Mouse (Mus musculus) heart, postnatal 0 days (tissue): Measurements from ENCODE around the gene Celf2. TPM values are rescaled to one million over a fixed set of nuclear protein-coding genes. Genes with fewer than 3 reads are reported as not detected.
A peak's percentile ranks its signal among the peaks of the same experiment; 100 is the strongest.

ENCODE experiments used
- ATAC-seq: fragments of 200-750 bp; cut with Nextera tagmentation; 2 replicates; pipeline ENCODE4 v1.8.0; 2017; ENCODE audit warnings: low read depth, moderate number of reproducible peaks, moderate library complexity; ENCODE audit not compliant: insufficient read depth
- DNase-seq: peaks from one replicate; pipeline ENCODE4 v3.0.0-alpha.2; 2016; ENCODE audit warnings: low spot score
- H3K27ac ChIP-seq: fragments of 300-500 bp; sonication (generic); 2 replicates; pipeline ENCODE4 v1.5.1; 2014; ENCODE audit warnings: low read depth, mild to moderate bottlenecking
- H3K27me3 ChIP-seq: fragments of 300-500 bp; sonication (generic); 2 replicates; pipeline ENCODE4 v1.6.1; 2014; ENCODE audit warnings: low read length, mixed read lengths; ENCODE audit not compliant: control insufficient read depth, insufficient read depth
- H3K36me3 ChIP-seq: fragments of 300-500 bp; sonication (generic); replicated peaks from 2 replicates; pipeline ENCODE4 v1.6.1; 2014; ENCODE audit warnings: low read length, mixed read lengths; ENCODE audit not compliant: control insufficient read depth, insufficient read depth
- H3K4me1 ChIP-seq: fragments of 300-500 bp; sonication (generic); 2 replicates; pipeline ENCODE4 v1.6.1; 2014; ENCODE audit warnings: antibody characterized with exemption; ENCODE audit not compliant: control insufficient read depth, insufficient read depth
- H3K4me2 ChIP-seq: fragments of 300-500 bp; sonication (generic); 2 replicates; pipeline ENCODE4 v1.6.1; 2014; ENCODE audit warnings: low read depth, mild to moderate bottlenecking, low read length, moderate library complexity
- H3K4me3 ChIP-seq: fragments of 300-500 bp; sonication (generic); 2 replicates; pipeline ENCODE4 v1.5.1; 2014; ENCODE audit warnings: low read depth, low read length
- H3K9ac ChIP-seq: fragments of 300-500 bp; sonication (generic); replicated peaks from 2 replicates; pipeline ENCODE4 v1.6.1; 2014; ENCODE audit warnings: low read depth, low read length, mixed read lengths
- H3K9me3 ChIP-seq: fragments of 300-500 bp; sonication (generic); replicated peaks from 2 replicates; pipeline ENCODE4 v1.6.1; 2016; ENCODE audit warnings: low read length; ENCODE audit not compliant: control insufficient read depth
- CTCF ChIP-seq: IDR thresholded peaks from 2 replicates; pipeline ENCODE4 v1.5.1; 2016; ENCODE audit warnings: antibody characterized with exemption, control low read depth, low read depth
- EP300 ChIP-seq: IDR thresholded peaks from 2 replicates; pipeline ENCODE4 v1.6.1; 2016; ENCODE audit warnings: antibody characterized with exemption, low read depth
- WGBS: fragments of 180-500 bp; shearing (Covaris S2); extraction: QIAGEN DNeasy Blood & Tissue Kit; methylation state at CpG from one replicate; pipeline ENCODE4 v1.1.7; 2014; 5-methylcytosine and 5-hydroxymethylcytosine counted together
- polyA plus RNA-seq: library from polyadenylated mRNA; unstranded; fragments of >200 nt; fragmentation: Nextera tagmentation; extraction: Ambion mirVana; gene quantifications from 2 replicates; pipeline ENCODE4 v1.2.1, GENCODE M21; 2015
- total RNA-seq: library from RNA; depleted of rRNA; stranded (reverse); fragments of >200 nt; gene quantifications from 2 replicates; pipeline ENCODE4 v1.2.3, GENCODE M21; 2014; ENCODE audit warnings: low replicate concordance

The Celf2 gene
- total and polyA plus RNA-seq, 2 experiments from 2014 or later, result 47.6 to 64.9 TPM

- Histone ChIP-seq H3K9ac (no peak overlapping the region), H3K27ac (no peak overlapping the region), H3K36me3 (no peaks in the 10 kb centered on the region), H3K27me3 (no peaks in the 10 kb centered on the region), H3K4me2 (no peak overlapping the region), H3K9me3 (no peaks in the 10 kb centered on the region), H3K4me3 (no peak overlapping the region), H3K4me1 (no peaks in the 10 kb centered on the region)
- DNase-seq, result no peak
- 71% methylated on average over 8 of the region's 8 CpGs for WGBS
- TF ChIP-seq EP300, result no peak
- TF ChIP-seq CTCF, result no peak
- no peak for ATAC-seq
These were observed 70.6 kb downstream of the Celf2 start for GRCm38 (mm10) chr2:7438721-7439282.

DNA sequence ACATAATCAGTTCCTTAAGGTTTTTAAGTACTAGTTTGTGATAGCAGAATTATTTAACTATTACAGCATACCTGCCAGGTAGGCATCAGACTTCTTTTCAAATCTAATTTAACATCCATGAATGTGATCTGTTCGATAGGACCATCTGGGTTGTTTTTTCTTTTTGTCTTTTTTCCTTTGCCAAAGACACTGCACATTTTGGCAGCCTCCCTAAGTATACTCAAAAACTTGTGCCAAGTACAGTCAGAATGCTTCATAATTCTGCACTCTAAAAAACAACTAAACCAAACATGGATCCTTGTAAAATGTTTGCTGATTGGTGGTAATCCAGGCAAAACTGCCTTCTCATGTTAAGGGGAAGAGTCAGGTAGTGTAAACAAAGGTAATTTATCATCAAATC is 82.9 kb downstream of the Celf2 start:
- WGBS, result 62% methylated on average over 1 of the region's 1 CpGs
- Histone ChIP-seq H3K27ac (no peak overlapping the region), H3K9ac (no peak overlapping the region), H3K27me3 (no peaks in the 10 kb centered on the region), H3K4me2 (no peak overlapping the region), H3K4me3 (no peak overlapping the region), H3K36me3 (no peaks in the 10 kb centered on the region), H3K4me1 (no peaks in the 10 kb centered on the region), H3K9me3 (no peaks in the 10 kb centered on the region)
- ATAC-seq, result no peak
- no peak for DNase-seq
- TF ChIP-seq CTCF (no peak), EP300 (no peak)

GRCm38 (mm10) chr2:7400530-7400929 is 108.8 kb downstream of the Celf2 start:
- Histone ChIP-seq H3K4me2 (no peak overlapping the region), H3K4me3 (no peak overlapping the region), H3K9ac (no peak overlapping the region), H3K27me3 (no peaks in the 10 kb centered on the region), H3K9me3 (no peaks in the 10 kb centered on the region), H3K4me1 (no peaks in the 10 kb centered on the region), H3K36me3 (no peaks in the 10 kb centered on the region), H3K27ac (no peak overlapping the region)
- no peak for TF ChIP-seq CTCF
- TF ChIP-seq EP300, result no peak
- 64% methylated on average over 3 of the region's 3 CpGs for WGBS
- no peak for ATAC-seq
- no peak for DNase-seq

DNA sequence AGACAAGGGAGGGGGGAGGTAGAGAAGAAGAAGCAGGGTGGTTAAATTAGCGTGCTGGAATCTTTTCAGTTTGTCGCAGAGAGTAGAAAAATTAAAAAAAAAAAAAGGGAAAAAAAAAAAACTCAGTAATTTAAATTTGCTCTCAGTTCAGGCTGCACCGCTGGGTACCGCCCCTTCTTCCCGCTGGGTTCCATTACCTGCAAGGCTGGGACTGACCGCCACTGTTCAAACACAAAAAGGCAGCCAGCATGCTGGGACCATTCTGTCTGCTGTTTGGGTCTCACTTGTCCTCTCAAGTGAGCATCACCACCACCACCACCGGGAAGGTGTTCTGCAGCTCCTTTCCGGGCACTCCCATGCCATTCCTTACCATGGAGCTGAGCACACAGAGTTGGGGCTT is 113.4 kb downstream of the Celf2 start:
- peak overlapping the region; percentile 30; the same call in 1 of the 2 replicates for H3K4me2 ChIP-seq
- H3K9me3 ChIP-seq, result no peaks in the 10 kb centered on the region
- H3K36me3 ChIP-seq, result no peaks in the 10 kb centered on the region
- H3K4me1 ChIP-seq, result no peaks in the 10 kb centered on the region
- DNase-seq, result no peak
- no peaks in the 10 kb centered on the region for H3K27me3 ChIP-seq
- ATAC-seq, result no peak
- H3K4me3 ChIP-seq, result peak overlapping the region; percentile 15; the same call in 1 of the 2 replicates
- H3K27ac ChIP-seq, result no peak overlapping the region
- TF ChIP-seq EP300 (no peak), CTCF (no peak)
- WGBS, result 52% methylated on average over 8 of the region's 8 CpGs
- no peak overlapping the region for H3K9ac ChIP-seq

- DNase-seq (no peak), ATAC-seq (no peak)
- Histone ChIP-seq H3K4me2 (peak overlapping the region; percentile 30; the same call in 1 of the 2 replicates), H3K9ac (no peak overlapping the region), H3K4me1 (no peaks in the 10 kb centered on the region), H3K27ac (no peak overlapping the region), H3K36me3 (no peaks in the 10 kb centered on the region), H3K4me3 (peak overlapping the region; percentile 15; the same call in 1 of the 2 replicates), H3K9me3 (no peaks in the 10 kb centered on the region), H3K27me3 (no peaks in the 10 kb centered on the region)
- WGBS, result 67% methylated on average over 7 of the region's 7 CpGs
- TF ChIP-seq CTCF (no peak), EP300 (no peak)
These were observed 113.9 kb downstream of the Celf2 start for GRCm38 (mm10) chr2:7395473-7395872.

GRCm38 (mm10) chr2:7392500-7392899 is 116.9 kb downstream of the Celf2 start:
- DNase-seq (no peak), ATAC-seq (no peak)
- Histone ChIP-seq H3K4me1 (no peaks in the 10 kb centered on the region), H3K36me3 (no peaks in the 10 kb centered on the region), H3K27ac (no peak overlapping the region), H3K9me3 (no peaks in the 10 kb centered on the region), H3K9ac (no peak overlapping the region), H3K27me3 (no peaks in the 10 kb centered on the region), H3K4me2 (no peak overlapping the region), H3K4me3 (no peak overlapping the region)
- no peak for TF ChIP-seq CTCF
- no peak for TF ChIP-seq EP300
- 85% methylated on average over 2 of the region's 2 CpGs for WGBS
